Mouse (Mus musculus): ENCODE results near the gene Sipa1l3.

The Sipa1l3 gene

GRCm38 (mm10) chr7:29411216-29411816 lies 107.1 kb downstream of the Sipa1l3 start:
- DNase-seq (ENCODE audit: low spot score): no peak

GRCm38 (mm10) chr7:29410402-29410801 lies 108.0 kb downstream of the Sipa1l3 start:
- DNase-seq (ENCODE audit: low spot score): no peak

GRCm38 (mm10) chr7:29406855-29407254 lies 111.6 kb downstream of the Sipa1l3 start:
- no peak for DNase-seq (ENCODE audit: low spot score)

GRCm38 (mm10) chr7:29404126-29404525 lies 114.3 kb downstream of the Sipa1l3 start:
- DNase-seq (ENCODE audit: low spot score): no peak

GRCm38 (mm10) chr7:29402015-29402414 lies 116.4 kb downstream of the Sipa1l3 start:
- DNase-seq (ENCODE audit: low spot score): no peak

- no peak for DNase-seq (ENCODE audit: low spot score)
Measured at GRCm38 (mm10) chr7:29400451-29400850, 118.0 kb downstream of the Sipa1l3 start.

- no peak for DNase-seq (ENCODE audit: low spot score)
Measured at GRCm38 (mm10) chr7:29399056-29399455, 119.4 kb downstream of the Sipa1l3 start.

- DNase-seq (ENCODE audit: low spot score): no peak
Measured at GRCm38 (mm10) chr7:29397486-29397885, 121.0 kb downstream of the Sipa1l3 start.

GRCm38 (mm10) chr7:29396943-29397340 lies 121.5 kb downstream of the Sipa1l3 start:
- DNase-seq (ENCODE audit: low spot score): no peak

GRCm38 (mm10) chr7:29396216-29396942 lies 122.1 kb downstream of the Sipa1l3 start:
- peak; percentile 40 for DNase-seq (ENCODE audit: low spot score)

- DNase-seq (ENCODE audit: low spot score): no peak
Measured at GRCm38 (mm10) chr7:29395179-29395578, 123.3 kb downstream of the Sipa1l3 start.

- DNase-seq (ENCODE audit: low spot score): no peak
Measured at GRCm38 (mm10) chr7:29393292-29393691, 125.1 kb downstream of the Sipa1l3 start.

- no peak for DNase-seq (ENCODE audit: low spot score)
Measured at GRCm38 (mm10) chr7:29392805-29393204, 125.6 kb downstream of the Sipa1l3 start.

- no peak for DNase-seq (ENCODE audit: low spot score)
Measured at GRCm38 (mm10) chr7:29391761-29392512, 126.5 kb downstream of the Sipa1l3 start.

- no peak for DNase-seq (ENCODE audit: low spot score)
Measured at GRCm38 (mm10) chr7:29391112-29391760, 127.2 kb downstream of the Sipa1l3 start.

GRCm38 (mm10) chr7:29390234-29390633 lies 128.2 kb downstream of the Sipa1l3 start:
- DNase-seq (ENCODE audit: low spot score): no peak

- DNase-seq (ENCODE audit: low spot score): no peak
Measured at GRCm38 (mm10) chr7:29387524-29388068, 130.8 kb downstream of the Sipa1l3 start.

- DNase-seq (ENCODE audit: low spot score): no peak
Measured at GRCm38 (mm10) chr7:29386349-29386748, 132.1 kb downstream of the Sipa1l3 start.

- no peak for DNase-seq (ENCODE audit: low spot score)
Measured at GRCm38 (mm10) chr7:29385791-29386190, 132.7 kb downstream of the Sipa1l3 start.

- DNase-seq (ENCODE audit: low spot score): peak; percentile 76
Measured at GRCm38 (mm10) chr7:29383255-29383654, 135.2 kb downstream of the Sipa1l3 start.

- no peak for DNase-seq (ENCODE audit: low spot score)
Measured at GRCm38 (mm10) chr7:29381466-29382040, 136.9 kb downstream of the Sipa1l3 start.

- DNase-seq (ENCODE audit: low spot score): no peak
Measured at GRCm38 (mm10) chr7:29374054-29374453, 144.4 kb downstream of the Sipa1l3 start.
